Mouse (Mus musculus) neural tube, embryonic 14.5 days (tissue): ENCODE measurements around the gene Rcn1. TPM values are rescaled to one million over a fixed set of nuclear protein-coding genes. Genes with fewer than 3 reads are reported as not detected.
A peak's percentile ranks its signal among the peaks of the same experiment; 100 is the strongest.

ENCODE experiments used
- ATAC-seq: fragments of 200-750 bp; cut with Nextera tagmentation; 2 replicates; pipeline ENCODE4 v1.8.0; 2017; ENCODE audit warnings: low read depth, mild to moderate bottlenecking, moderate TSS enrichment, moderate library complexity
- H3K27ac ChIP-seq: fragments of 300-500 bp; sonication (generic); 2 replicates; pipeline ENCODE4 v1.5.1; 2014; ENCODE audit warnings: low read depth, mild to moderate bottlenecking, control low read depth, low read length, moderate library complexity, mixed read lengths
- H3K27me3 ChIP-seq: fragments of 300-500 bp; sonication (generic); 2 replicates; pipeline ENCODE4 v1.6.1; 2014; ENCODE audit warnings: low read length; ENCODE audit not compliant: control insufficient read depth, insufficient read depth
- H3K36me3 ChIP-seq: fragments of 300-500 bp; sonication (generic); 2 replicates; pipeline ENCODE4 v1.6.1; 2014; ENCODE audit warnings: low read length, mixed read lengths; ENCODE audit not compliant: control insufficient read depth, insufficient read depth
- H3K4me1 ChIP-seq: fragments of 300-500 bp; sonication (generic); 2 replicates; pipeline ENCODE4 v1.6.1; 2014; ENCODE audit warnings: low read length; ENCODE audit not compliant: control insufficient read depth, insufficient read depth
- H3K4me2 ChIP-seq: fragments of 300-500 bp; sonication (generic); 2 replicates; pipeline ENCODE4 v1.6.1; 2014; ENCODE audit warnings: mild to moderate bottlenecking, low read depth, low read length, control low read depth
- H3K4me3 ChIP-seq: fragments of 300-500 bp; sonication (generic); 2 replicates; pipeline ENCODE4 v1.5.1; 2014; ENCODE audit warnings: low read depth, low read length, control low read depth, mixed read lengths
- H3K9ac ChIP-seq: fragments of 300-500 bp; sonication (generic); replicated peaks from 2 replicates; pipeline ENCODE4 v1.6.1; 2014; ENCODE audit warnings: low read depth, mild to moderate bottlenecking, control low read depth, low read length, mixed read lengths
- H3K9me3 ChIP-seq: fragments of 300-500 bp; sonication (generic); 2 replicates; pipeline ENCODE4 v1.6.1; 2016; ENCODE audit warnings: low read length; ENCODE audit not compliant: control insufficient read depth
- WGBS: fragments of 180-500 bp; shearing (Covaris S2); extraction: QIAGEN DNeasy Blood & Tissue Kit; methylation state at CpG from one replicate; pipeline ENCODE4 v1.1.7; 2014; 5-methylcytosine and 5-hydroxymethylcytosine counted together
- polyA plus RNA-seq: library from polyadenylated mRNA; unstranded; fragments of >200 nt; fragmentation: Nextera tagmentation; extraction: Ambion mirVana; gene quantifications from 2 replicates; pipeline ENCODE4 v1.2.1, GENCODE M21; 2014

Gene Rcn1
- polyA plus RNA-seq, 1 experiment from 2014 or later: 18.9 TPM

DNA sequence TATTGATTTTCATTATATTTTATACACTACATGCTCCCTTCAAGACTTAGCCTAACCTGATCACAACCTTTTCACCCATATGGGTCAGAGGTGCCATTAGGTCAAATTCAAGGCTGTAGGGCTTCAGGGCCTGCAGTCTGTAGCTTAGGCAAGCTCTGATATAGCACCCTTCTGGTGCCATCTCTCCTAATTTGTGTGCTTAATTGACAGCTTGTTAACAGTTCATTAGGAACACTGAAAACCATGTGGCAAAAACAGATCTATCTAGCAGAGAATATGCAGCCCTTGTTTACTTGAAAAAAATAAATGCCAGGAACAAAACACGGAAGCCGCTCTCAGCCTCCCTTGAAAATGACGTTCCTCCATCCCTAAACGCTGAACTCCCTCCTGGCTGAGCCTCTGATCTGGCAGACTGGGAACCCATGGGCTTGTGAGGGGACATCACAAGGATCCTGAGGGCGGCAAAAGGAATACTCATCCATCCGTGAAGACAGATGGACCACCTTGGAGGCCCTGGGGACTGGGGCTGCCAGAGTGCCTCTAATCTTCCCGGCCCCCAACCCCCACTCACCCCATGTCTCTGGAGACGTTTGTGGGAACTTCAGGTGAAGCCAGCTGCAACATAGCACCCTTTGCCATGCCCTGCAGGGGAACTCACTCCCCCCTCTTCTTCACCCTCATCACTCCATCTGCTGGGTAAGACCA is 61.8 kb downstream of the Rcn1 start:
- Histone ChIP-seq H3K9me3 (no peaks in the 10 kb centered on the region), H3K4me2 (no peak overlapping the region), H3K4me3 (no peak overlapping the region), H3K36me3 (no peaks in the 10 kb centered on the region), H3K27me3 (no peaks in the 10 kb centered on the region), H3K27ac (no peak overlapping the region), H3K4me1 (peaks cover 8% of the 10 kb centered on the region), H3K9ac (no peak overlapping the region)
- ATAC-seq: no peak
- WGBS: 14% methylated on average over 8 of the region's 8 CpGs

DNA sequence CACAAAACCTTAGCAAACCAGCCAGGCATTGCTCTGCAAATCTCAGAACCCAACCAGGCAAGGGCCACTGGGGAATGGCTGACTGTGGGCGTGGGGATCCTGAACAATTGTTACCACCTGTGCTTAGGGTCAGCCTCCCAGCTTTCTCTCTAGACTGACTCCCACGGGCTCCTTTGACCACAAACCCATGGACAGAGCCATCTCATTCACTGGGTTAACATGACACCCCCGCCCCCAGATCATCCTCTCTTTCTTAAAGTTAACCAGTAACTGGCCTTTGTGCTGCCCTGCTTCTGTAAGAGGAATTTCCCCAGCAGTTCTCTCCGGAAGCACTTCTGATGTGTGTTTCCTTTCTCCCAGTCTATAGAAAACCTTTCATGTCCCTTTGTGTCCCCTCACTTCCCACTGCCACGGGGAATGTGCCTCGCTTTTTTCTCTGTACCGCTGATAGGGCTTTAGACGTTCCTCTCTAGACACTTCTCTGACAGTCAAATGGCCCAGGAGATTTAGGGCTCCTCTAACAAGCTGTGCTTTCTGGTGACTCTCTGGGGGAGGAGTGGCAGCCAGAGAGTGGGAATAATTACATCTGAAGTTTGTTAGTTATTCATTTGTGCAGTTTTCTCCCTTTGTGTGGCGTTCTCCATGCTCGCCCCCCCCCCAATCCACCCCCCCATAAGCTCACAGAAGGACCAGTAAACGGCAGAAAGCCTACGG is 62.6 kb downstream of the Rcn1 start:
- 4% methylated on average over 12 of the region's 12 CpGs for WGBS
- Histone ChIP-seq H3K4me1 (peaks cover 8% of the 10 kb centered on the region), H3K4me2 (peak overlapping the region; percentile 6; the same call in 1 of the 2 replicates), H3K9me3 (no peaks in the 10 kb centered on the region), H3K27me3 (no peaks in the 10 kb centered on the region), H3K9ac (no peak overlapping the region), H3K36me3 (no peaks in the 10 kb centered on the region), H3K27ac (no peak overlapping the region), H3K4me3 (no peak overlapping the region)
- no peak for ATAC-seq

Other genes starting within 250 kb of the Rcn1 start
- gene Them7, start 175.0 kb downstream of the Rcn1 start, polyA plus RNA-seq: 0.20 TPM in 1 of 2 replicates, not detected in the other